Mouse (Mus musculus) CH12.LX (cell line): ENCODE measurements around the gene Ipo7. TPM values are rescaled to one million over a fixed set of nuclear protein-coding genes. Genes with fewer than 3 reads are reported as not detected.

Source experiments
- DNase-seq: peaks from one replicate; pipeline ENCODE4 v3.0.0-alpha.2; 2013; ENCODE audit errors: extremely low read depth
- H3K27ac ChIP-seq: 2 replicates; pipeline ENCODE4 v1.5.1; 2012; ENCODE audit warnings: low read depth, mild to moderate bottlenecking, control low read depth, moderate library complexity; ENCODE audit not compliant: insufficient read depth
- H3K27me3 ChIP-seq: replicated peaks from 2 replicates; pipeline ENCODE3; 2012; ENCODE audit warnings: inconsistent platforms
- H3K36me3 ChIP-seq, 2 experiments: replicated peaks in 1 of 2; 2 replicates each; pipeline versions ENCODE3 to v1.6.1; 2012; ENCODE audit warnings: inconsistent platforms in 1 of 2, low read length in 1 of 2, mild to moderate bottlenecking in 1 of 2, mixed read lengths in 1 of 2, moderate library complexity in 1 of 2; ENCODE audit not compliant: control insufficient read depth in 1 of 2, insufficient read depth in 1 of 2
- H3K4me1 ChIP-seq, 2 experiments: 2 replicates each; pipeline ENCODE4 v1.6.1; 2012; ENCODE audit warnings: inconsistent platforms in 1 of 2, moderate library complexity in 1 of 2; ENCODE audit not compliant: insufficient read depth in 2 of 2, control insufficient read depth in 1 of 2
- H3K4me2 ChIP-seq: 2 replicates; pipeline ENCODE4 v1.6.1; 2012; ENCODE audit warnings: low read depth, mild to moderate bottlenecking, control low read depth; ENCODE audit not compliant: poor library complexity, insufficient read depth, severe bottlenecking
- H3K4me3 ChIP-seq, 3 experiments: fragments of 150-350 bp in 1 of 3; sonication (generic) in 1 of 3; replicated peaks in 1 of 3; 2 replicates each; pipeline versions ENCODE3 to v1.5.1; 2011 to 2012; ENCODE audit warnings: low read depth in 2 of 3, low read length in 2 of 3, mild to moderate bottlenecking in 2 of 3, moderate library complexity in 2 of 3, control low read depth in 1 of 3, improper control_type of control experiment in 1 of 3, inconsistent platforms in 1 of 3, mixed read lengths in 1 of 3; ENCODE audit not compliant: poor library complexity in 1 of 3
- H3K79me2 ChIP-seq: replicated peaks from 2 replicates; pipeline ENCODE4 v1.6.1; 2012; ENCODE audit warnings: mild to moderate bottlenecking, moderate library complexity; ENCODE audit not compliant: control insufficient read depth, poor library complexity, insufficient read depth, severe bottlenecking; ENCODE audit errors: extremely low read depth
- H3K9ac ChIP-seq: 2 replicates; pipeline ENCODE4 v1.6.1; 2012; ENCODE audit warnings: low read depth, mild to moderate bottlenecking, control low read depth, moderate library complexity; ENCODE audit not compliant: insufficient read depth
- H3K9me3 ChIP-seq: replicated peaks from 2 replicates; pipeline ENCODE3; 2012; ENCODE audit warnings: low read length, inconsistent platforms, mixed read lengths
- CTCF ChIP-seq, 2 experiments: IDR thresholded peaks in 1 of 2; conservative IDR thresholded peaks in 1 of 2; 2 replicates each; pipeline ENCODE4 v1.5.1; 2011 to 2012; ENCODE audit warnings: low read depth in 2 of 2, low read length in 2 of 2, improper control_type of control experiment in 1 of 2, inconsistent platforms in 1 of 2, mild to moderate bottlenecking in 1 of 2, moderate library complexity in 1 of 2
- E2F4 ChIP-seq: IDR thresholded peaks from 2 replicates; pipeline ENCODE4 v1.6.1; 2011; ENCODE audit warnings: low read depth, low read length, improper control_type of control experiment; ENCODE audit not compliant: insufficient replicate concordance
- ELF1 ChIP-seq: IDR thresholded peaks from 2 replicates; pipeline ENCODE4 v1.6.1; 2014; ENCODE audit warnings: low read depth, mild to moderate bottlenecking, inconsistent platforms, low read length, improper control_type of control experiment
- EP300 ChIP-seq: IDR thresholded peaks from 2 replicates; pipeline ENCODE4 v1.6.1; 2011; ENCODE audit warnings: low read length, improper control_type of control experiment
- JUN ChIP-seq: IDR thresholded peaks from 2 replicates; pipeline ENCODE4 v1.6.1; 2011; ENCODE audit warnings: low read depth, mild to moderate bottlenecking, low read length, improper control_type of control experiment, moderate library complexity; ENCODE audit not compliant: insufficient read depth
- JUND ChIP-seq: conservative IDR thresholded peaks from 2 replicates; pipeline ENCODE4 v1.6.1; 2011; ENCODE audit warnings: low read depth, low read length, improper control_type of control experiment
- MXI1 ChIP-seq: IDR thresholded peaks from 2 replicates; pipeline ENCODE4 v1.6.1; 2011; ENCODE audit warnings: mild to moderate bottlenecking, low read depth, low read length, improper control_type of control experiment
- MYC ChIP-seq: IDR thresholded peaks from 2 replicates; pipeline ENCODE4 v1.6.1; 2011; ENCODE audit warnings: low read depth, mild to moderate bottlenecking, improper control_type of control experiment, low read length
- PAX5 ChIP-seq: IDR thresholded peaks from 2 replicates; pipeline ENCODE4 v1.6.1; 2012; ENCODE audit warnings: low read length, inconsistent platforms, mixed read lengths
- POLR2A ChIP-seq: IDR thresholded peaks from 2 replicates; pipeline ENCODE4 v1.6.1; 2011; ENCODE audit warnings: low read depth, mild to moderate bottlenecking, improper control_type of control experiment, low read length
- POLR2AphosphoS2 ChIP-seq: IDR thresholded peaks from 2 replicates; pipeline ENCODE4 v1.6.1; 2011; ENCODE audit warnings: low read depth, low read length, improper control_type of control experiment
- SMC3 ChIP-seq: IDR thresholded peaks from 2 replicates; pipeline ENCODE4 v1.6.1; 2011; ENCODE audit warnings: low read depth, low read length, improper control_type of control experiment
- TCF12 ChIP-seq: IDR thresholded peaks from 2 replicates; pipeline ENCODE4 v1.6.1; 2014; ENCODE audit warnings: low read depth, mild to moderate bottlenecking, inconsistent platforms, low read length, improper control_type of control experiment
- UBTF ChIP-seq: IDR thresholded peaks from 2 replicates; pipeline ENCODE4 v1.6.1; 2012; ENCODE audit warnings: low read depth, mild to moderate bottlenecking, inconsistent platforms, low read length, improper control_type of control experiment, moderate library complexity
- ZC3H11A ChIP-seq: IDR thresholded peaks from 2 replicates; pipeline ENCODE4 v1.6.1; 2012; ENCODE audit warnings: low read depth, mild to moderate bottlenecking, inconsistent platforms, low read length, improper control_type of control experiment
- ZMIZ1 ChIP-seq: IDR thresholded peaks from 2 replicates; pipeline ENCODE4 v1.6.1; 2012; ENCODE audit warnings: low read depth, mild to moderate bottlenecking, inconsistent platforms, low read length, improper control_type of control experiment
- dilution Hi-C: fragments of 300-500 bp; cut with MboI; formaldehyde crosslinking; loops from 2 replicates; pipeline ENCODE4 v1.14.3; 2020; ENCODE audit warnings: low sequenced_read_pairs; ENCODE audit not compliant: extremely low pct_unique_long_range_greater_than_20kb, extremely low pct_ligation_motif_present
- in situ Hi-C: fragments of 300-500 bp; cut with MboI; formaldehyde crosslinking; loops from 3 replicates; pipeline ENCODE4 v1.14.3; 2019; ENCODE audit warnings: low sequenced_read_pairs, low pct_ligation_motif_present, low pct_unique_long_range_greater_than_20kb, mixed read lengths
- polyA plus RNA-seq: library from polyadenylated mRNA; unstranded; fragments of >175 nt; gene quantifications from 2 replicates; pipeline ENCODE4 v1.2.1, GENCODE M21; 2012; ENCODE audit warnings: low read depth; ENCODE audit not compliant: insufficient read length
- total RNA-seq, 2 experiments: library from RNA; depleted of rRNA; stranded (reverse); fragments of 300-350 nt in 1 of 2; fragments of >200 nt in 1 of 2; gene quantifications; 2 replicates each; pipeline ENCODE4 v1.2.3; 2012 to 2014

The Ipo7 gene
- total and polyA plus RNA-seq, 3 experiments = 126 to 183 (median 181) TPM

DNA sequence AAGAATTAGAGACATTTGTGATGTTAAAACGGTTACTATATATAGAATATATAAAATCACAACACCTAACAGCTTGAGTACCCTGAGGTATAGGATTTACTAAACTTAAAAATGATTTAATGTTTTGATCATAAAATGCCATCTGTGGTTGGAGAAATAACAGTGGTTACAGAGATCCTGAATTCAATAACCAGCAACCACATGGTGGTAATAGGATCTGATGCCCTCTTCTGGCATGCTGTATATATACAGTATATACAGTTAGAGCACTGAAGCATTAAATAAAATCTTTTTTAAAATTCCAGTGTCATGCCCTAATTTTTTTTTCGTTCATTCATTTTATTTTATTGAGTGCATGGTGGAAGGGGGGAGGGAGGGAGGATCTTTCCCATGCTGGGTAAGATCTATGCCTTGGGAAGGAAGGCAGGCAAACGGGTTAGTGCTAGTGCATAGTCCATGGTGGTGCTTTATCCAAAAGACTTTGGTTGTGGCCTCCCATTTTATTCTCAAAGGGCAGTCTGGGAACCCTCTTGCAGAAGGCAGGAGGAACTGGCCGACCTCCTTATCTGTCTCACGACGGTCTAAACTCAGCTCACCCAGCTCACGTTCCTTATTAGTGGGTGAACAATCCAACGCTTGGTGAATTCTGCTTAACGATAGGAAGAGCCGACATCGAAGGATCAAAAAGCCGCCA, 41.2 kb downstream of the Ipo7 start:
- H3K36me3 ChIP-seq = peaks cover 10 to 46% of the 10 kb centered on the region in 2 experiments

DNA sequence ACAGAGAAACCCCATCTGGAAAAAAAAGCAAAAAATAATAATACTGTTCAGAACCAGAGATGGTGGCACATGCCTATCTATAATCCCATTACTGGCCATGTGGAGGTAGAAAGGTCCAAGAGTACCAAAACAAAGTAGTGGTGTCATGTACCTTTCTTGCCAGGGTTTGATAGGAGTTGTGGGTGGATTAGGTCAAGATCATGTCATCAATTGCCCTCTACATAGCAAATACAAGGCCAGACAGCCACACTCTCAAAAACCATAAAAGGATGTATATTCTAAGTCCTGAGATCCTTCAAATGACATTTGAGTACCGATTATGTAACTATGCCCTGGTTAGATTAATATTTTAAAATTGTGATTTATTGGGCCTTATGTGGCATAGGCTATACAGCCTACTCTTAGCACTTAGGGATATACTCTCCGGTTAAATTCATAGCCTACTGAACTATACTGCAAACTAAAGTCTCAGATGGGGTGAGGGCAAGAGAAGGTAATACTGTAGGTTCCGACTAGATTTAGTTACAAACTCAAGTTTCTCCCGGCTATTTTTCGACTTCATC, 42.1 kb downstream of the Ipo7 start:
- peak; percentile 44; the same call in 1 of the 2 replicates for TF ChIP-seq POLR2AphosphoS2
- peak; percentile 46; the same call in 1 of the 2 replicates for TF ChIP-seq ZMIZ1
- TF ChIP-seq UBTF = no peak
- H3K36me3 ChIP-seq = peaks cover 5 to 39% of the 10 kb centered on the region in 2 experiments

More for the DNA sequence above, 41.2 kb downstream of the Ipo7 start:
- dilution Hi-C loops (no loop called here), in situ Hi-C loops (no loop called here)
- H3K4me2 ChIP-seq = peak overlapping the region; percentile 98
- H3K4me1 ChIP-seq = peaks cover 3 to 23% of the 10 kb centered on the region in 2 experiments; a peak in 3 of 4 replicates
- H3K9me3 ChIP-seq = no peaks in the 10 kb centered on the region
- H3K79me2 ChIP-seq = peaks cover 20% of the 10 kb centered on the region
- DNase-seq = peak; percentile 42
- no peak overlapping the region for H3K4me3 ChIP-seq
- H3K27me3 ChIP-seq = no peaks in the 10 kb centered on the region
- 0 out of 2 replicates have a peak overlapping the region, but pooled peaks have one; percentile 56 for H3K27ac ChIP-seq
- TF ChIP-seq JUND = no peak
- TF ChIP-seq EP300 = no peak
- no peak for TF ChIP-seq MXI1
- no peak for TF ChIP-seq CTCF (conservative IDR thresholded peaks at IDR 0.05 in 1 of 2, IDR thresholded peaks at IDR 0.05 in 1 of 2; ENCODE audit: low read depth in 2 of 2, low read length in 2 of 2)
- TF ChIP-seq MYC = peak; percentile 80; the same call in 1 of the 2 replicates
- no peak for TF ChIP-seq PAX5
- TF ChIP-seq ELF1 = no peak
- TF ChIP-seq TCF12 = no peak
- TF ChIP-seq ZC3H11A = no peak
- TF ChIP-seq SMC3 = no peak
- TF ChIP-seq POLR2A = 0 out of 2 replicates have a peak, but pooled peaks have one; percentile 14
- TF ChIP-seq JUN = no peak
- TF ChIP-seq UBTF = no peak
- no peak for TF ChIP-seq E2F4
- TF ChIP-seq, all 38 proteins: peak for 2
- H3K9ac ChIP-seq = peak overlapping the region; percentile 86; the same call in 1 of the 2 replicates

More for the DNA sequence above, 42.1 kb downstream of the Ipo7 start:
- Histone ChIP-seq H3K79me2 (peaks cover 20% of the 10 kb centered on the region), H3K27me3 (no peaks in the 10 kb centered on the region), H3K4me3 (peak overlapping the region; percentile 66 to 93 (median 74)), H3K4me1 (peaks cover 3 to 26% of the 10 kb centered on the region in 2 experiments; a peak in 3 of 4 replicates), H3K27ac (peak overlapping the region; percentile 84; the same call in 1 of the 2 replicates), H3K9ac (peak overlapping the region; percentile 86), H3K9me3 (no peaks in the 10 kb centered on the region), H3K4me2 (peak overlapping the region; percentile 98)
- in situ Hi-C loops (no loop called here), dilution Hi-C loops (no loop called here)
- peak; percentile 32 for DNase-seq
